In the genomic region with DNA sequence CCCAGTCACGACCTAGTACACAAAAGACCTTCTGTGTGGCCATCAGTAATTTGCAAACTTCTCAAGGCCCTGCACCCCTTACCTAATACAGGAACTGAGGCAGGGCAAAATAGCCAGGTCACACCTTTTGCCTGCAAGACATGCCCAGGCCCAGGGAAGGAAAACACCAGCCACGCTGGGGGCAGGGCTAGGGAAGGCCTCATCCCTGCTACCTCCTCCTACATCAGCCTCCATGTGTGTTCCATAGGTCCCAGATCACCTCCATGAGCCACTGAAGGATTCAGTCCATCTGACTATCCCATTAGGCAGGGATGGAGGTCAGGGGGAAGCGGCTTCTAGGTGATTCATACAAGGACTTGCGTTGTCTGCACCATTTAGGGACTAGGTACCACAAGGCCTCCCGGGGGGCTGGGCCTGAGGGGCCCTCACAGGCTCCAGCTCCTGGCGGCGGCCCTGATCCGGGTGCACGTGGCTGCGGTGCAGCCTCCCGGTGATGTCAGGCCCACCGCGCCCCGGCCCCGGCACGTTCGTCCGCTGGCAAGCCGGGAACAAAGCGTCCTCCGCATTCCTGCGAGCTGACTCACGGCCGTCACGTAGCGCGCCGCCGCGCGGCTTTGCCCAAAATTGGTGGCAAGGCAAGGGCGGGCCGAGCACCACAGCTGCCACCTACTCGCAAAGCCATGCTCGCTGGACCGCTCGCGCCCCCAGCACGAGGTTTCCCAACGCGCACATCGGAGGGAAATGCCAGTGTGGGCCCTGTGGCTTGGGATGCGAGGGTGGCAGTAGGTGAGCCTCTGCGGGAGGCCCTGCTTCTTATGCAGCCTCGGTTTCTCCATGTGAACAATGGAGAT, we compare ENCODE assay signal across 8 mouse cellular contexts. TPM values are rescaled to one million over a fixed set of nuclear protein-coding genes. Genes with fewer than 3 reads are reported as not detected.
DNase-seq lines count a peak whose midpoint lies in the region; ATAC-seq and TF ChIP-seq lines count a peak whose summit lies in the region.

No protein-coding gene starts in this region.

- H3K4me1 ChIP-seq in cerebellum, adult 2 months (ENCODE audit: control insufficient read depth, insufficient read depth, low read length) = peaks cover 20% of the 10 kb centered on the region
- H3K4me1 ChIP-seq in forebrain, embryonic 12.5 days = peaks cover 10% of the 10 kb centered on the region
- H3K4me1 ChIP-seq in heart, embryonic 15.5 days (replicated peaks) = peaks cover 37% of the 10 kb centered on the region
- H3K4me1 ChIP-seq in kidney, postnatal 0 days (replicated peaks; ENCODE audit: insufficient read depth, low read length) = peaks cover 10% of the 10 kb centered on the region; the same call in 1 of the 2 replicates
- H3K4me1 ChIP-seq in liver, embryonic 12.5 days = peaks cover 7% of the 10 kb centered on the region; the same call in 1 of the 2 replicates
- peaks cover 12% of the 10 kb centered on the region for H3K4me1 ChIP-seq in neural tube, embryonic 13.5 days (replicated peaks)

- peak; percentile 90 for ATAC-seq in forebrain, embryonic 12.5 days (ENCODE audit: low FRiP score)
- peak; percentile 86 for ATAC-seq in heart, embryonic 15.5 days (replicated peaks; ENCODE audit: insufficient number of reproducible peaks, insufficient read depth, low FRiP score, low read depth)
- peak; percentile 78 for ATAC-seq in kidney, postnatal 0 days (replicated peaks; ENCODE audit: low FRiP score, low read depth)
- no peak for ATAC-seq in liver, embryonic 12.5 days
- peak; percentile 77 for ATAC-seq in neural tube, embryonic 13.5 days (ENCODE audit: low read depth)

- TF ChIP-seq POLR2A in cerebellum, adult 2 months (IDR thresholded peaks at IDR 0.05; ENCODE audit: borderline replicate concordance, insufficient read depth, low read length) = no peak

- no peaks in the 10 kb centered on the region for H3K36me3 ChIP-seq in forebrain, embryonic 12.5 days (replicated peaks)
- H3K36me3 ChIP-seq in heart, embryonic 15.5 days = no peaks in the 10 kb centered on the region
- H3K36me3 ChIP-seq in kidney, postnatal 0 days (ENCODE audit: insufficient read depth, low read length) = no peaks in the 10 kb centered on the region
- H3K36me3 ChIP-seq in liver, embryonic 12.5 days = no peaks in the 10 kb centered on the region
- H3K36me3 ChIP-seq in neural tube, embryonic 13.5 days = no peaks in the 10 kb centered on the region

- no peak overlapping the region for H3K27ac ChIP-seq in cerebellum, adult 2 months (ENCODE audit: insufficient read depth, low read length)
- H3K27ac ChIP-seq in forebrain, embryonic 12.5 days = peak overlapping the region; percentile 46; the same call in 1 of the 2 replicates
- peak overlapping the region; percentile 67 for H3K27ac ChIP-seq in heart, embryonic 15.5 days
- no peak overlapping the region for H3K27ac ChIP-seq in kidney, postnatal 0 days
- no peak overlapping the region for H3K27ac ChIP-seq in liver, embryonic 12.5 days
- no peak overlapping the region for H3K27ac ChIP-seq in neural tube, embryonic 13.5 days (replicated peaks)

- H3K27me3 ChIP-seq in cerebellum, adult 2 months (ENCODE audit: control insufficient read depth, insufficient read depth, low read length) = no peaks in the 10 kb centered on the region
- H3K27me3 ChIP-seq in forebrain, embryonic 12.5 days = peaks cover 14% of the 10 kb centered on the region
- peaks cover 6% of the 10 kb centered on the region; the same call in 1 of the 2 replicates for H3K27me3 ChIP-seq in heart, embryonic 15.5 days
- no peaks in the 10 kb centered on the region for H3K27me3 ChIP-seq in kidney, postnatal 0 days (ENCODE audit: insufficient read depth, low read length)
- H3K27me3 ChIP-seq in liver, embryonic 12.5 days (replicated peaks) = peaks cover 38% of the 10 kb centered on the region
- H3K27me3 ChIP-seq in neural tube, embryonic 13.5 days = peaks cover 6% of the 10 kb centered on the region; the same call in 1 of the 2 replicates

- H3K4me3 ChIP-seq in cerebellum, adult 2 months (replicated peaks; ENCODE audit: insufficient read depth, low read depth, low read length) = peak overlapping the region; percentile 17
- peak overlapping the region; percentile 28 for H3K4me3 ChIP-seq in forebrain, embryonic 12.5 days (replicated peaks)
- no peak overlapping the region; the same call in 1 of the 2 replicates for H3K4me3 ChIP-seq in heart, embryonic 15.5 days
- H3K4me3 ChIP-seq in kidney, postnatal 0 days (replicated peaks; ENCODE audit: low read depth, low read length) = no peak overlapping the region; the same call in 1 of the 2 replicates
- no peak overlapping the region for H3K4me3 ChIP-seq in liver, embryonic 12.5 days
- peak overlapping the region; percentile 19 for H3K4me3 ChIP-seq in neural tube, embryonic 13.5 days

- peak overlapping the region; percentile 33 for H3K9ac ChIP-seq in forebrain, embryonic 12.5 days
- H3K9ac ChIP-seq in heart, embryonic 15.5 days = no peak overlapping the region
- peak overlapping the region; percentile 14; the same call in 1 of the 2 replicates for H3K9ac ChIP-seq in kidney, postnatal 0 days (ENCODE audit: low read depth, low read length)
- H3K9ac ChIP-seq in liver, embryonic 12.5 days = no peak overlapping the region
- peak overlapping the region; percentile 62 for H3K9ac ChIP-seq in neural tube, embryonic 13.5 days

- TF ChIP-seq CTCF in cerebellum, adult 2 months (IDR thresholded peaks at IDR 0.05; ENCODE audit: borderline replicate concordance, insufficient read depth, low read depth, low read length) = no peak
- TF ChIP-seq CTCF in kidney, postnatal 0 days (IDR thresholded peaks at IDR 0.05; ENCODE audit: low read depth) = 0 out of 2 replicates have a peak, but pooled peaks have one; percentile 10

- H3K9me3 ChIP-seq in forebrain, embryonic 12.5 days = no peaks in the 10 kb centered on the region
- H3K9me3 ChIP-seq in heart, embryonic 15.5 days (replicated peaks) = no peaks in the 10 kb centered on the region
- no peaks in the 10 kb centered on the region for H3K9me3 ChIP-seq in kidney, postnatal 0 days (replicated peaks; ENCODE audit: low read length)
- no peaks in the 10 kb centered on the region for H3K9me3 ChIP-seq in liver, embryonic 12.5 days (replicated peaks)
- H3K9me3 ChIP-seq in neural tube, embryonic 13.5 days = no peaks in the 10 kb centered on the region

- WGBS in cerebellum, adult 2 months = 18% methylated on average over 45 of the region's 45 CpGs
- 5% methylated on average over 45 of the region's 45 CpGs for WGBS in forebrain, embryonic 12.5 days
- 5% methylated on average over 45 of the region's 45 CpGs for WGBS in heart, embryonic 15.5 days
- WGBS in kidney, postnatal 0 days = 6% methylated on average over 45 of the region's 45 CpGs
- 6% methylated on average over 45 of the region's 45 CpGs for WGBS in liver, embryonic 12.5 days (ENCODE audit: insufficient replicate concordance)
- 5% methylated on average over 45 of the region's 45 CpGs for WGBS in neural tube, embryonic 13.5 days

- peak overlapping the region; percentile 54 for H3K4me2 ChIP-seq in forebrain, embryonic 12.5 days
- peak overlapping the region; percentile 52 for H3K4me2 ChIP-seq in heart, embryonic 15.5 days
- H3K4me2 ChIP-seq in kidney, postnatal 0 days (ENCODE audit: low read length) = peak overlapping the region; percentile 46
- H3K4me2 ChIP-seq in liver, embryonic 12.5 days = peak overlapping the region; percentile 46
- H3K4me2 ChIP-seq in neural tube, embryonic 13.5 days = peak overlapping the region; percentile 51

- peak; percentile 55 to 67 for DNase-seq in cerebellum, adult 2 months
- no peak for DNase-seq in cerebellum, adult 11-12 months
- DNase-seq in kidney, postnatal 0 days (ENCODE audit: low spot score) = peak; percentile 73
- DNase-seq in thymus, postnatal 14 days = peak; percentile 48

RNA-seq across cellular contexts. Expression of a gene that starts 12.5 kb away (rescaled TPM):
- 0.11 TPM in 1 of 2 replicates, not detected in the other for polyA plus RNA-seq in cerebellum, adult 2 months (2012; rRNA removed)
- polyA plus RNA-seq in forebrain, embryonic 12.5 days (2016; fragmentation: Nextera tagmentation; extraction: Ambion mirVana) = 0.22 TPM in 1 of 2 replicates, not detected in the other
- polyA plus RNA-seq in heart, embryonic 15.5 days (2015; fragmentation: Nextera tagmentation; extraction: Ambion mirVana) = 0.54 and 0.71 TPM in 2 replicates
- 0.09 TPM in 1 of 2 replicates, not detected in the other for polyA plus RNA-seq in kidney, postnatal 0 days (2015; fragmentation: Nextera tagmentation; extraction: Ambion mirVana)
- 0.15 and 0.35 TPM in 2 replicates for polyA plus RNA-seq in liver, embryonic 12.5 days (2016; fragmentation: Nextera tagmentation; extraction: Ambion mirVana)
- polyA plus RNA-seq in neural tube, embryonic 13.5 days (2015; fragmentation: Nextera tagmentation; extraction: Ambion mirVana) = 0.21 and 0.47 TPM in 2 replicates

Comparison
In these comparisons a context has a peak if more than half of its experiments do, and no peak if none do; other contexts are left out.
1. H3K27ac ChIP-seq: peak in forebrain, embryonic 12.5 days (single experiment) and heart, embryonic 15.5 days (single experiment); none in cerebellum, adult 2 months (single experiment), kidney, postnatal 0 days (single experiment), liver, embryonic 12.5 days (single experiment) and neural tube, embryonic 13.5 days (single experiment).
2. H3K4me3 ChIP-seq: peak in cerebellum, adult 2 months (single experiment), forebrain, embryonic 12.5 days (single experiment) and neural tube, embryonic 13.5 days (single experiment); none in heart, embryonic 15.5 days (single experiment), kidney, postnatal 0 days (single experiment) and liver, embryonic 12.5 days (single experiment).
3. H3K9ac ChIP-seq: peak in forebrain, embryonic 12.5 days (single experiment), kidney, postnatal 0 days (single experiment) and neural tube, embryonic 13.5 days (single experiment); none in heart, embryonic 15.5 days (single experiment) and liver, embryonic 12.5 days (single experiment).
4. Peak in every context shown above with its lines, with median percentiles within 50 percentile points of each other: H3K4me2 ChIP-seq.